Mouse (Mus musculus): Measurements from ENCODE around the gene Clcn5.

GRCm38 (mm10) chrX:7260400-7261113 is 58.6 kb downstream of the Clcn5 start:
- TF ChIP-seq CTCF (IDR thresholded peaks at IDR 0.05; ENCODE audit: borderline replicate concordance, insufficient read depth, low read depth, low read length) (no peak), POLR2A (IDR thresholded peaks at IDR 0.05; ENCODE audit: borderline replicate concordance, insufficient read depth, low read length) (no peak)
